Mouse (Mus musculus): ENCODE measurements at regions not wholly inside any gene's neighbourhood (a gene's known extent, or its start where the extent isn't known, plus 50 kb on each side); places are given as distances from the start of the nearest gene placed in this dataset.

- DNase-seq (ENCODE audit: low spot score in 2 of 2) = no peak
Measured at GRCm38 (mm10) chr10:9173509-9173908, 287.6 kb upstream of the Sash1 start.

- DNase-seq (ENCODE audit: low spot score in 2 of 2) = no peak
Measured at GRCm38 (mm10) chr10:9168725-9169124, 282.9 kb upstream of the Sash1 start.

- no peak for DNase-seq (ENCODE audit: low spot score in 2 of 2)
Measured at GRCm38 (mm10) chr10:9166017-9166416, 280.1 kb upstream of the Sash1 start.

GRCm38 (mm10) chr10:9165598-9165997 is 279.7 kb upstream of the Sash1 start:
- DNase-seq (ENCODE audit: low spot score in 2 of 2) = no peak

- no peak for DNase-seq (ENCODE audit: low spot score in 2 of 2)
Measured at GRCm38 (mm10) chr10:9164333-9164732, 278.5 kb upstream of the Sash1 start.

- no peak for DNase-seq (ENCODE audit: low spot score in 2 of 2)
Measured at GRCm38 (mm10) chr10:9161597-9161996, 275.7 kb upstream of the Sash1 start.

- DNase-seq (ENCODE audit: low spot score in 2 of 2) = no peak
Measured at GRCm38 (mm10) chr10:9157299-9158215, 271.7 kb upstream of the Sash1 start.

- DNase-seq (ENCODE audit: low spot score in 2 of 2) = no peak
Measured at GRCm38 (mm10) chr10:9136099-9136498, 250.2 kb upstream of the Sash1 start.

GRCm38 (mm10) chr10:9134293-9135021 is 248.6 kb upstream of the Sash1 start:
- DNase-seq (ENCODE audit: low spot score in 2 of 2) = no peak

GRCm38 (mm10) chr10:9130061-9130460 is 244.2 kb upstream of the Sash1 start:
- DNase-seq (ENCODE audit: low spot score in 2 of 2) = no peak

GRCm38 (mm10) chr10:9119249-9119648 is 233.4 kb upstream of the Sash1 start:
- DNase-seq (ENCODE audit: low spot score in 2 of 2) = no peak

- no peak for DNase-seq (ENCODE audit: low spot score in 2 of 2)
Measured at GRCm38 (mm10) chr10:9117648-9118551, 232.0 kb upstream of the Sash1 start.

- no peak for DNase-seq (ENCODE audit: low spot score in 2 of 2)
Measured at GRCm38 (mm10) chr10:9117134-9117533, 231.3 kb upstream of the Sash1 start.

GRCm38 (mm10) chr10:9113706-9114105 is 227.8 kb upstream of the Sash1 start:
- DNase-seq (ENCODE audit: low spot score in 2 of 2) = no peak

GRCm38 (mm10) chr10:9111051-9111450 is 225.2 kb upstream of the Sash1 start:
- DNase-seq (ENCODE audit: low spot score in 2 of 2) = no peak

- no peak for DNase-seq (ENCODE audit: low spot score in 2 of 2)
Measured at GRCm38 (mm10) chr10:9096207-9096606, 210.3 kb upstream of the Sash1 start.

GRCm38 (mm10) chr10:9095163-9095562 is 209.3 kb upstream of the Sash1 start:
- DNase-seq (ENCODE audit: low spot score in 2 of 2) = no peak

- no peak for DNase-seq (ENCODE audit: low spot score in 2 of 2)
Measured at GRCm38 (mm10) chr10:9092237-9092885, 206.5 kb upstream of the Sash1 start.

- DNase-seq (ENCODE audit: low spot score in 2 of 2) = no peak
Measured at GRCm38 (mm10) chr10:9090961-9091360, 205.1 kb upstream of the Sash1 start.

GRCm38 (mm10) chr10:9087871-9088270 is 202.0 kb upstream of the Sash1 start:
- no peak for DNase-seq (ENCODE audit: low spot score in 2 of 2)

GRCm38 (mm10) chr10:9087171-9087570 is 201.3 kb upstream of the Sash1 start:
- DNase-seq (ENCODE audit: low spot score in 2 of 2) = no peak

Data from spleen, postnatal 36 days (tissue).